Mouse (Mus musculus): ENCODE measurements at regions not wholly inside any gene's neighbourhood (a gene's known extent, or its start where the extent isn't known, plus 50 kb on each side); places are given as distances from the start of the nearest gene placed in this dataset.

- POLR2A ChIA-PET = interaction anchor here (0.6 to 5.4 kb wide), 27 partner anchors 14 to 520 kb away, joined by 3 to 31 read pairs (median 5); partner anchors contain the start of gene Igfbp2 (in 2 of the 4)
Observed at GRCm38 (mm10) chr1:72764522-72764921, 53.4 kb downstream of the Rpl37a start.

DNA sequence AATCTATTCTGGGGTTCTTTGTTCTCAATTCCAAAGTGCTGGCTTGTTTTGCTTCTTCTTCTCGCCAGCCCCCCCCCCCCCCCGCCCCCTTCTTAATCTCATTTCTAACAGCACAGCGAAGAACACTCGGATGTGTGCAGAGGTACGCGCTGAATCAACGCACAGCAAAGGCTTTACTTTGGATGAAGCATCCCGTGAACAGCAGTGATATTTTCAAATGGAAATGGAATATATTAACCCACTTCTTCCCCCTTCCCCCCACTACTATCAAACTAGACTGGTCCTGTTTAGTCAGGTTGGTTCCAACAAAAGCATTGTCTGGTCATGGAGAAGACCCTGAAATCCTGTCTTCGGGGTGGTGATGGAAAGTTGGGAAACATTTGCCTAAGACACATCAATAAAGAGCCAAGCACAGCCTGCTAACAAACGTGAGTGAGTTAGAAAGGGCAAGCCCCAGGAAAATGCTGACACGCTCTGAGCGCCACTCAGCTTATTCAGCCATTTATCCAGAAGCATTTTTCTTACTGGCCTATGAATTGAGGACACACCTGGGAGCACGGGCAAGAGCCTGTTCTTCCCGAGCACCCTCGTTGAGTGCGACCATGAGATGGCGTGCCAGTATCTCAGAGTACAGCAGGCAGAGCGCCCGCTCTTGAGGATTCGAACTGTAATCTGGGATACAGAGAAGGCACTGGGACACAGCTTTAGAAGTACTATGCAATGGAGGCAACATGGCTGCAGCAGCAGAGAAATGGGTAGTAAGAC lies 54.1 kb downstream of the Rpl37a start:
- ChIA-PET POLR2A (interaction anchor here (0.5 to 5.4 kb wide), 31 partner anchors 14 to 521 kb away, joined by 3 to 31 read pairs (median 4); partner anchors contain the start of gene Igfbp2 (in 2 of the 4)), CTCF (no interaction called here)

More at GRCm38 (mm10) chr1:72764522-72764921, 53.4 kb downstream of the Rpl37a start:
- CTCF ChIA-PET = interaction anchor here in 1 of 4 experiments (0.6 kb wide), 1 partner anchor 106 kb away, joined by 3 read pairs; no protein-coding TSS in a partner anchor

- CTCF ChIA-PET = interaction anchor here in 1 of 4 experiments (0.6 kb wide), 1 partner anchor 8 kb away, joined by 6 read pairs; no protein-coding TSS in a partner anchor
- POLR2A ChIA-PET = interaction anchor here in 2 of 4 experiments (0.6 to 2.3 kb wide), 9 partner anchors 10 to 545 kb away, joined by 3 to 9 read pairs (median 5); no protein-coding TSS in a partner anchor
Observed at GRCm38 (mm10) chr1:72769428-72769827, 54.9 kb upstream of the Igfbp2 start.

GRCm38 (mm10) chr1:72772708-72773107 lies 51.6 kb upstream of the Igfbp2 start:
- POLR2A ChIA-PET = interaction anchor here in 2 of 4 experiments (0.6 to 1.6 kb wide), 9 partner anchors 16 to 547 kb away, joined by 3 to 10 read pairs (median 5); no protein-coding TSS in a partner anchor
- CTCF ChIA-PET = no interaction called here

DNA sequence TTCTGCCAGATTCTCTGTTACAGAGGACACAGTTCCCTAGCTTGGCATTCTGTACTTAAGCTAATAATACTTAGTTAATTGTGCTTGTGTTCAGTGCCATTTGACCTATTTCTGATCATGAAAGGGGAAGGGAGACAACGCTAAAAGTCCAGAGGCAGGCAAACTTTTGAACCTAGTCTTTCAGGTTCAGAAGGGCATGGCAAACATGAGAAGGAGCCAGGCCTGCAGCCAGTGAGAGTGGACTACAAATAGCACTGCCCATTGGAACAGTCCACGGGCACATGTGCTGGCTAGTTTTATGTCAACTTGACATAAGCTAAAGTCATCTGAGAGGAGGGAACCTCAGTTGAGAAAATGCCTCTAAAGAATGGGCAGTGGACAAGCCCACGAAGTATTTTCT lies 51.1 kb upstream of the Igfbp2 start:
- ChIA-PET POLR2A (interaction anchor here in 2 of 4 experiments (0.6 to 1.6 kb wide), 9 partner anchors 16 to 548 kb away, joined by 3 to 10 read pairs (median 5); no protein-coding TSS in a partner anchor), CTCF (no interaction called here)

Measured in embryonic stem cell, embryonic (primary cell).